Mouse (Mus musculus) kidney, postnatal 14 days (tissue): ENCODE data around the gene Pdzd2.

Experiments
- DNase-seq: peaks from one replicate; pipeline ENCODE4 v3.0.0; 2022; ENCODE audit warnings: mixed read lengths

Pdzd2 gene

DNA sequence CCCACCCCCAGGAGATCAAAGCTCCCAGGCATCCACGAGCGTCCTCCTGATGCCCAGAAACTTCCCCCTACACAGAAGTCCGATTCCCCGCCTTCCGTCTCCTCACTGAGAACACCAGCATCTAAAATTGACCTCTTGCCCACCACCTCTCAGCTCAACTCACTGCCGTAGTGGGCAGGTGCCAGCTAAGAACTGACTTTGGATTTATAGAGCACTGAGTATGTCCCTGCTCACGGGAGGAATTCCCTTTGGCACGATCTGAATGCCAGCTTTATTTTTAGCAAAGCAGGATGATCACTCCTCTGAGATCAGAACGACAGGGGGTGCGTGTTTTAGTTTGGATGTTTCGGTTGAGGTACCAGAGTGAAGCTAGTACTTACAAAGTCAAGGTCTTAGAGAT lies 7.1 kb downstream of the Pdzd2 start:
- no peak for DNase-seq

GRCm38 (mm10) chr15:12728381-12728780 lies 11.3 kb downstream of the Pdzd2 start:
- DNase-seq: no peak

- no peak for DNase-seq
Observed at GRCm38 (mm10) chr15:12725256-12725655, 14.5 kb downstream of the Pdzd2 start.

DNA sequence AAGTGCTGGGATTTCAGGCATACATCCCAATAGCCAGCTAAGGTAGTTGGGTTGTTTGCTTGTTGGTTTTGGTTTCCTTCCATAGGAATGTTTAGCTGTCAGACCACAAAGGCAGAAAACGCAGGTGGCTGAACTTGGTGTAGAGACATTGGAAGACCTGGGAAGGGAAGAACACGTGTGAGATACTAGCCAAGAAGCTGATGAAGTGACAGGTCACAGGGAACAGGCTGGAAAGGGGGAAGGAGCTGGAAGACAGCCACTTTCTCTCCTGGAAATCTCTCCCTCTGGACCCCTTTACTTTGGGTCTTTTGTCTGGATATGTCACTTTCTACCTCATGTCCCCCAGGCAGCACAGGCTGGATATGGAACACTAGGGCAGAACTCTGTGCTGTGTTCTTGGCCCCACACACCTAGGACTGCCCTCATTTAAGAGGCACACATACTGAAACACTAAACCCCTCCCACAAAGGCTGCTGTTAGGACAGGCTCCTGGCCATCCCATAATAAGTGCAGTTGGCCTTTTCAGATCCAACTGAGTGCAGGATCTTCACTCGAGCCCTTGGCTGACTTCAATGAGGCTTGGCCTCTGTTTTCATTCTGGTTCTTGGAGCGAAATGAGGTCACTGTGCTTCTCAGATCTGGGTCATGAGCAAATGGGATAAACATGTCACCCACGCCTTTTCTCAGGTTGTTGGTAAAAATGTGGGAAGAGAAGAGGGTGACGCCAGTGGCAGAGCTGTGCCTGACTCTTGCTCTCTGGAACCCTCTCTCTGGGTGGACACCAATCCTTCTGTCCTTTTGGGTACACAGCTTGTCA lies 17.8 kb downstream of the Pdzd2 start:
- DNase-seq: no peak

DNA sequence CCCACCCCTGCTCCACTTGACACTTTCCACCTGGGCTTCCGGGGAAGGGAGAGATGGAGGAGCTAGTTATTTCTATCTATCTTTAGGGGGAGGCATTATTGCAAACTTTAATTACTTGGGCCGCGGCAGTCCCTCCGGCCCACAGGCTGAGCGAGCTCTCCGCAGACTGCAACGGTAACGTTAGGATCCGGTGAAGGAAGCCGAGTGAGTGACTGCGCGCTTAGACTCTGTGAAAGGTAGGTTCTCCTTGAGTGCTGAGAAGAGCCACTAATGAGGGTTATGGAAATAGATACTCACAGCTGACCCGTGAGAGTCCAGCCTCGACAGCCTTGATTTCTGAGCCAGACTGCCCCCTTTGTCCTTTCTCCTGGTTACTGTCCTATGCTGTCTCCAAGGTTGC lies 20.9 kb downstream of the Pdzd2 start:
- no peak for DNase-seq

GRCm38 (mm10) chr15:12717410-12717809 lies 22.3 kb downstream of the Pdzd2 start:
- DNase-seq: no peak

DNA sequence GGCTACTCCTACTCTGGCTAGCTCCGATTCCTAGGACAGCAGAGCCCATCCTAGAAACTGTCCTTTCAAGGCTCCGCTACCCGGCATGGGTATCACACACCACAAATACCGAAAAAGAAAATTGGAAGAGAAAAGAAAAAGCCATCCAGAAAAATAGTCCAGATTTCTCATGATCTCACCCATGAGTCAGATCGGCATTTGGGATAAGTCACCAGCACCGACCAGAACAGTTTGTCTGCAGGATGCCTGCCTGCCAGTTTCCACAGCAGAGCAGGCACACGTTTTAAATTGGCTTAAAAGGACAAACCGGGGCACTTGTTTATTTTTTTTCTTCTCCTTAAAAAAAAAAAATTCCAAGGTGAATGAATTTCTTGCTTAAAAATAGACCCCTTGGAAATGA lies 22.8 kb downstream of the Pdzd2 start:
- DNase-seq: no peak

DNA sequence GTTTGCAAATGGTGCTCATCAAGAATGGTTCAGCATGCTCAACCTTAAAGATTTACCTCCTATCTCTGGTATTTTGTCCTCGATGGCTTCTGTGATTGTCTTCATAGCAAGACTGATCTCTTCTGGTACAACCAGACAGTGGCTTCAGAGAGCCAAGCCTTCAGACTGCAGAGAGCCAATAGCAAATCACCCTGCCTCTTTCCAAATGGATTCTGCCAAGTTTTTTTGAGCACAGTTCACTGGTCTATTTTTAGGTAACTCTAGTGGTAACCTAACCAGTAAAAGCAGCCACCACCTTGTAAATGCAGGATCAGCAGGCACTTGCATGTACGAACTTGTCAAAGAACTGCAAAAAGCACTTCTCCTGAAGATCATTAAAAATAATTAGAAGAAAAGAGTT lies 25.4 kb downstream of the Pdzd2 start:
- no peak for DNase-seq

- DNase-seq: no peak
Observed at GRCm38 (mm10) chr15:12713216-12713615, 26.5 kb downstream of the Pdzd2 start.

GRCm38 (mm10) chr15:12710036-12710435 lies 29.7 kb downstream of the Pdzd2 start:
- no peak for DNase-seq

DNA sequence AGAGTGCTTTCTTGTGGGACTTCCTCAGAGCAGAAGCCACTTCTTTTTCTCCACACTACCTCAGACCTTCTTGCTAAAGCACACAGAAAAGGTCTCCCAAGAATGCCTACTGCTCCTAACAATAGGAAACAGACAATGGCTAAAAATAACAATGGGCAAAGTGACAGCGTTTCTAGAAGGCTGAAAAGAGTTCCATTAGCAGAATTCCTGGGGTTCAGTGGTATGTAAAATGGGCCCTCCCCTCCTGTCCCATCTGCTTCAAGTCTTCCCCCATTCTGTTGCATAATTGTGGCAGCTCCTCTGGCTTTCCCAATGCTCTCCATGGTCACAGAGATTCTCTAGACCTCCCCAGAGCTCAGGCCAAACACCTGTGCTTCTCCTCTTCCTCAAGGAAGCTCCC lies 31.4 kb downstream of the Pdzd2 start:
- no peak for DNase-seq

DNA sequence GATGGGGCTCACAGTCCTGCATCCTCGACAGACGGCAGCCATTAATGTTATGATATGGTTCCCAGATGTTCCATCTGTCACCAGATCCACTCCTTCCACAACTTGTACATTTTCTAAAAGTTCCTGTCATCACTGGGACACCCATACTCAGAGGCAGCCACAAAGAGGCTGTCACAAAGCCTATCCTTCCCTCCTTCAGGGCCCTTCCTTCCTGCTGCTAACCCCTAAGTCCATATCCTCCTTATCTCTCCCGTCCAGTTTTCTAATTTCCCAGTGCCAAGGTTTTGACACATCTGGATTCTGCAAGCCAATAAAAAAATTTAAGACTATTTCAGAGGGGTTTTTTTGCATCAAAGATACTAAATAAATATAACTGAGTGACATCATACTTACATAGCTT lies 32.8 kb downstream of the Pdzd2 start:
- DNase-seq: no peak

- DNase-seq: no peak
Observed at GRCm38 (mm10) chr15:12700367-12700766, 39.4 kb downstream of the Pdzd2 start.

- no peak for DNase-seq
Observed at GRCm38 (mm10) chr15:12697741-12698140, 42.0 kb downstream of the Pdzd2 start.

DNA sequence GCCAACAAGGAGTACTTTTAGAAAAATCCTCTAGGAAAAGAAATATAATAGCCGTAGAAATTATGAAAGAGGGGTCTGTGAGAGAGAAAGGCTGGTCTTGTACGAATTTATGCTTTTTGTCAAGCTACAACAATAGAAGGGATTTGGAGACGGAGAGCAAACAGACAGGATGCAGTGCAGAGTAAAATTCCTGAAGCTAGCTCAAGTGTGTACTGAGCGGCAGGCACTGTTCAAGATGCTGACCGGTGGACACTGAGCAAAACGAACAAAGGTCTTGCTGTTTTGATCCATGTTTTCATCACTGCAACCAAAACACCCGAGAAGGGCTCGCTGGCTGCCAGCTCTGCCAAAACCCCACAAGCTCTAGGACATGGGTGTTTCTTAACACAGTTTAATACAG lies 42.8 kb downstream of the Pdzd2 start:
- peak; percentile 13 for DNase-seq

DNA sequence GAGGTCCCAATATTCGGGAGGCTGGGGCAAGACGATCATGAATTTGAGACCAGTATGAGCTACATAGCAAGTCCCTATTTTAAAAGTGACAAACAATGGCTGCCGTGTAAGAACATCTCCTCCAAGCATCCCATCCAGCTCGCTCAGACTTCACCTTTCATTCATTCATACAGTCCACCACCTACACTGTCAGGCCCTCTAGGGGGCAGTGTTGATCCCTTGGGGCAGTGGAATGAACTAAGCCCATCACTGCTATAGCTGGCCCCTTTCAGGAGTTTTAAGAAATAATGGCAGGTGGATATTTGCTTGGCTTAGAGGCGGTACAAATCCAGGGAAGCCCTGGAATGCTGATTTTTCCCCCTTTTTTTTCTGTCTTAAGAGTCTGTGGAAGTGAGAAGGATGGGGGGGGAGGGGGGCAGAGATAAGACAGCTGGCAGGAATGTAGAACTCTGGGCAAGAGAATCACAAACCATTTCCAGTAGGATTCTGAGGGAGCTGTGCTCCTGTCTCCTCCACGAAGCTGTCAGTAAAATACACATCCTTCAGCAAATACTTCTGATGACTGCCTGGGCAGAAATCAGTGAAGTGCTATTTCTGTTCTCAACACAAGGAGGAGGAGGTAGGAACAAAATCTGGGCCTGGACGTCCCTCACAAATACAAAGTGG lies 49.9 kb downstream of the Pdzd2 start:
- no peak for DNase-seq

DNA sequence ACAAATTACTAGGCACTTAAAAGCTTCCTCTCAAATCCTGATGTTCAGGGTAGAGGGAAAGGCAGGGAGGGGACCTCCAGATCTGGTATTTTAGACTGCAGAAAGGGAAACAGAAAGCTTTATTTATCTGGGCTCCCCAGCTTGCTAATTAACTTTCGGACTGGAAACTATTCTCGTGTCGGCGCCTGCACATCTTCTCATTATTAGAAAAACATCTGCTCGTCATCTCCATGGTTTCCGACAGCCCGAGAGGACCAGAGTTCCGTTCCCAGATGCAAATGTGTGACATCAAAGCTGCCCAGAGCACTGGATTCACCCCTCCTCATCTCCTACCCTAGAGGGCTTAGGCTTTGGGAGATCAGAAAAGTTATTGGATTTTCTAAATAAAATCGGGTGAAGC lies 57.2 kb downstream of the Pdzd2 start:
- peak; percentile 43 for DNase-seq

DNA sequence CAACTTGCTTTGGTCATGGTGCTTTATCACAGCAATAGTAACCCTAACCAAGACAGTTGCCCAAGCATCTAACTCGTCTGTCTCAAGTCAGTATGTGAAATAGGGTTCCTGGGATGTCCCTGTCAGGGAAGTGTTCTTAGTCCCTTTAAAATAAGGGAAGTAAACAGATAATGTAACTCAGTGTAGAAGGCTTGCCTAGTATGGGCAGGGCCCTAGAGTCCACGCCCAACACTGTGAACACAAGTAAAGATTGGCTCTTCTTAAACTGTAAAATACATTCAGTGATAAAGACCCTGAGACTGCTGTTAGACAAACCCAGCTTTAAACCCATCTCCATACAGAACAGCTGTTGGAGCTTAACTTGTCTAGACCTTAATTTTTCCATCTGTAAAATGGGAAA lies 57.8 kb downstream of the Pdzd2 start:
- DNase-seq: no peak

DNA sequence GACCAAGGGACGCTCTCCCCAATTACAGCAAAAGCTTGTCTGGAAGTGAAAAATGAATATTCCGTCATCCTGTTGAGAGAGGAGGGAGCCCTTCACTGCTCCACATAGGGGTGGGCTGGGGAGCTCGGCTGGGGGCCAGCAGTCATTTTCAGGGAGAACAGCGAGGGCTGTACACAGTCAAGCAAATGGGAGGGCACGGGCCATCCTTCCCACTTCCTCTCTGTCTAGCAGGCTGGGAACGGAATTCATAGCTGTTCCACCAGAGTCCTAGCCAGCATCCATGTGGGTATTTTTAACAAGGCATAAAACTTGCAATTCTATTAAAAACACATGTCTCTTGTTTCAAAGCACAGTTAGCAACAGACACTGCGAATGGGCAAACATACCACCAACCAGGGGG lies 59.0 kb downstream of the Pdzd2 start:
- DNase-seq: peak; percentile 80

DNA sequence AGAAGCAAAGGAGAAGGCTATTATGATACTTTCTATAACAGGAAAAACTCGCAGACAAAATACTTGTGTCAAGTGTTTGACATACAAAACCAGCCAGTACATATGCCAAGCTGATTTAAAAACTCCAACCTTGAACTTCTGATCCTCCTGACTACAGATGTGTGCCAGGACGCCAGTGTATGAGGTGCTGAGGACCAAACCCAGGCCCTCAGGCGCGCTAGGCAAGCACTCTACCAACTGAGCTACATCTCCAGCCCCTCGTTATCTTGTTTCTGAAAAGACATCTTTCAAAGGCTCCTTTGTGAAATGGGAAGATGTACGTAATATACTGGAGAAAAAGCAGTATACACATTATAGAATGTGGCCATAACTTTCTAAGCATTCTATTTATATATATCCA lies 59.7 kb downstream of the Pdzd2 start:
- no peak for DNase-seq

DNA sequence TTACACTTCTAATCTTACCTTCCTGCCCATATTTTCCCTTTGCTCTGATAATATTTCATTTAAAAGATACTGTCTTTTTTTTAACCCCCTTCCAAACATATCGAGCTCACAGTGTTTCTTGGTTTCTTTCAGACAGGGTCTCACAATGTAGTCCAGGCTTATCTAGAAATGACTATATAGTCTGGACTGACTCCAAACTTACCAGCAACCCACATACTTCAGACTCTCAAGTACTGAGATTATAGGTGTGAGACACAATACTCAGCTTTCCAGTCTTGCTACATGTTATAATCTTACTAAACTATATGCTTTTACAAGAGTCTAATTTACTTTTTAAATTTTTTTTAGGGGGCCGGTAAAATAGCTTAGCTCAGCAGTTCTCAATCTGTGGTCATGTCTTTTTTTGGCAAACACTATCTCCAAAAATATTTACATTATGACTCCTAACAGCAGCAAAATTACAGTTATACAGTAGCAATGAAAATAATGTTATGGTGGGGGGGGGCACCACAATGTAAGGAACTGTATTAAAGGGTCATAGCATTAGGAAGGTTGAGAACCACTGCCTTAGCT lies 61.1 kb downstream of the Pdzd2 start:
- no peak for DNase-seq

DNA sequence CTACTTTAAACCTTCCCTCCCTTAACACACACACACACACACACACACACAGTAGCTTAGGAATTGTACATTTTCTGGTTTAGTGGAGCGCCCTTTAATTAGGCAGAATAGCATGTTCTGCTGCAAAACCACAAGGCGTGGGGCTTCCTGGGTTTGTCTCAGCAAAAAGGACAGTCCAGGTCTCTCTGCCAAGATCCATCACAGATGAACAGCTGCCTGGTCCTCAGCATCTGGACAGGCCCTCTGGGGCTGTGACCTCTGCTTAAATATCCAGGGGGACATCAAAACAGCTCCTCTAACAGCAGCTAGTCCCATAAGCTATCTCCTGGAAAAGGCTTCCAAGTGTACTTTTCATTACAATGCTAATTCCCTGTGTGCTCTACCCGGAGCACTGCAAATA lies 64.4 kb downstream of the Pdzd2 start:
- DNase-seq: peak; percentile 18

DNA sequence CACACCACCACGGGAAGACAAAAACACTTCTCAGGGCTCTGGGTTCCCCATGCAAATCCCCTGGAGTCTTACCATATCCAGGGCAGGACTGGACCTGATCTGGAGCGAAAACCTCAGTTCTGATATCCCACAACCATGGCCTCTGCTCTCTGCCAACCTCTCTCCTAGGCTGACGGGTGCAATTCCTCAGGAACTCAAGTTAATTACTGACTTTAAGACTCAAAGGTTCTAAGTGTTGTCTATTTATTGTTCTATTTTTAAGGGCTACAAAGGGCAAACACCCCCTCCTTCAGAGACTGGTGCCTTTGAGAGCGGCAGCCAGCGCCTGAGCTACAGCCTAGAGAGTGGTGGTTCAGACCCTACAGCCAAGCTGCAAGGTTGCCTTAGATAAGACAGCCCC lies 65.7 kb downstream of the Pdzd2 start:
- peak; percentile 47 for DNase-seq
